Mouse (Mus musculus): ENCODE measurements around the gene Gm21976. TPM values are rescaled to one million over a fixed set of nuclear protein-coding genes. Genes with fewer than 3 reads are reported as not detected.

The Gm21976 gene
- not detected in 4 replicates for total RNA-seq (2023)

DNA sequence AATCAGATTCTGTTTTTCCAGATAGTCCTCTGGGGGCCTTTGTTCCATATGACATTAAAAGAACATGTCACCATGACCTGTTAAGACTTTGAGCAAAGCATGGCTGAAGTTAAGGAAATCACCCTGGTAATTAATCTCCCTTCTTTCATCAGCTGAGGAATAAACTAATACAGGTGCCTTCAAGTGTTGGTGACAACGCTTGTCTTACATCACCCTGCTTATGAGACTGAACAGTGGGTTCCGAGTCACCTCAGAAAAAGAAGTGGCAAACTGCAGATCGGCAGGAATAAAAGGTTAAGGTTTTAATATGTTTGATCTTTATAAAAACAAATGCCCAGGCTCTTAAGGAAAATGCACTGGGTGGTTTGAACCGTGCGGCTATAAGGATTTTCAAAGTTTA is at the start of gene Gm21976:
Gene Gm21976 (plus strand): TSS at position 202 of the 400 bp plus-strand sequence.

DNA sequence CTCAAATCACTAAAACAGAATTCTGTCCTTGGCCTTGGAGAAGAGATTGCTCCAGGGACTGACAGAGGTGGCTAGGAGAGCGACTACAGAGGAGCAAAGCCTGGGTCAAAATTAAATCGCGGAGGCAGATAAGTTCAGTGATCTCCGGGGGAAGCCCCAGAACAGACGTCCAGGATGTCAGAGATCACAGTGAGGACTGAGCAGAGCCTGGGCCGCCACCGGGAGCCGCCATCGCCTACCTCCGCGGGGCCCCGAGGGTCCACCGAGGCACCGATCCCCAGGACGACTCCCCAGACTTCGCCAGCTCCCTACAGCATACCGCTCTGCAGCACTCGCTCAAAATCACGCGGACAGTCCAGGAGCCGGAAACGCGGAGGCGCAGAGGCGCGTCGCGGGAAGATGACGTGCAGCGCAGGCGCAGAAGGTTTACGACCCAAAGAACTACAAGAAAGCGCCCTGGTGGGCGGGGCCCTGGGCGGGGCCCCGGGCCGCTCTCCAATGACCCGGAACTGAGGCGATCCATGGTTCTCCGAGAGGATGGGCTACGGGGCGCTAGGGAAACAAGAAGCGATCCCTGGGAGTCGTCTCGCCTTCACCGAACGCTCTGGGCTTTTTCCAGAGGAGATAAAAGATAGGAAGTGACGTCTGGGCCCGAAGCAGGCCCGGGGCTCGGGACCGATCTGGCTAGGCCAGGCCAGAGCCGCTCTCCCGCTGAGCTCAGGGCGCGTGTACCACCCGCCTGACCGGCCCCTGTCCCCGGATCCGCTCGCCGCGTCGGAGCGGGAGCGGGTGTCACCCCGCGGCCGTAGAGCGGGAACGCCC is 16.8 kb upstream of the Gm21976 start, which contains the start of the genes Utp15 and Ankra2:
Gene Utp15 (minus strand): TSS at position 406 of the 822 bp plus-strand sequence.
Gene Ankra2 (plus strand): TSS at position 439 of the 822 bp plus-strand sequence.

DNA sequence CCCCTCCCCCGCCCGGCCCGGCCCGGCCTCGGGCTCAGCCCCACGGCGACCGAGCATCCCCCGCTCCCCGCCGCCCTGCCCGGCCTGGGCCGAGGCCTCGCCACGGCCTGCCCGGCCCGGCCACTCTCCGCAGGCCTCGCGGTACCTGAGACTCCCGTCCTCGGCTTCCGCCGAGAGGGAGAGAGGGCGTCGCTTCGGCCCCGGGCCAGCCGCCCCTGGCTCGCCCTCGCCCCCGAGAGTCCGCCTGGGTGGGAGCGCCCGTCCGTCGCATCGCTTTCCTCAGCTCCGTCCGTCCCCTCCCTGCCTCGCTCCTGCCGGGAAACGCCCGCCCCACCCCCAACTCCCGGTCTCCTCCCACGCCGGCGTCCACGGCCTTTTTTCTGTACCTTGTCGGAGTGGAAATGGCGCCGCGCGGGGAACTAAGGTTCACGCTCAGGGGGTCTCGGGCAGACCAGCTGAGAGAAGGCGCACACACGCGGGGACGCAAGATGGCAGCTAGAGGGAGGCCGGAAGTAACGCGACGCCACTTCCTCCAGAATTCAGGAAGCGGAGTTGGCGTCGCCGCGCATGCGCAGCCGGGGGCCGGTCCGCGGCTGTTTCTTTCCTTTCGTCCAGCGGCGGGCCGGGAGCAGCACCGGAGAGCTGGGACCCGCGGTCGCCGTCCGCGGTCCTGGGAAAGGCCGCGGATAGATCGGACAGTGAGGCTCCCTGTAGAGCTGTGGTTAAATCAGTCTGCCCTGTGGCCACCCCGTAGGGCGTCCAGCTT is 37.0 kb downstream of the Gm21976 start, which contains the start of gene Btf3:
Gene Btf3 (minus strand): TSS at position 527 of the 766 bp plus-strand sequence.

DNA sequence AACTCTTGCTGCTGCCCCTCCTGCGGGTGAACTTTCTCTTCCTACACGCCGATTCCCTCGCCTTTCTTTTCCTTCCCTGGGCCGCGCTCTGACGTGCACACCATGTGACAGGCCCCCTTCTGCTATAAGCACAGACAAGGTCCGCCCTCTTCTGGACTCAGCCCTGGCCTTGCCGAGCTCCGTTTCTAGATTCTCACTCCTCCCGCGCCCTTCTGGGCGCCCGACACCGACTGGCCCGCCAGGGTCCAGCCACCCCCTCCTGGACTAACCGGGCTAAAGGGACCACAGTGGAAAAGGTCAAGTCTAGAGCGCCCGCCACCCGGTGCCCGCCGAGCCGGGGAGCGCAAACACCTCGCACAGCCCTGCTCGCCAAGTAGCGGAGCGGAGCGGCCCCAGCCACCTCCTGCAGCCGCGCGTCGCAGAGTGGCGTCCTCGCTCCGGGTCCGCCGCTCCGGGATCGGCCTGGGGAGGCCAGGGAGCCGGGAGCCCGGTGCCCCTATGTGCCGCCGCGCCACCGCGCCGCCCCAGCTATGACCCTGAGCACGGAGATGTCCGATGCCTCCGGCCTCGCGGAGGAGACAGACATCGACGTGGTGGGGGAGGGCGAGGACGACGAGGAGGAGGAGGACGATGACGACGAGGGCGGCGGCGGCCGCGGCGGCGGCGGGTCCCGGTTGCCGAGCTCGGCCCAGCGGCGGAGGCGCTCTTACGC is 74.6 kb downstream of the Gm21976 start, which contains the start of gene Foxd1:
Gene Foxd1 (plus strand): TSS at position 153 of the 712 bp plus-strand sequence.

Other genes starting within 250 kb of the Gm21976 start
- gene Arhgef28, start 73.4 kb upstream of the Gm21976 start, total RNA-seq (2023), result not detected in 4 replicates
- gene Utp15, start 16.8 kb upstream of the Gm21976 start, total RNA-seq (2023), result 67.3 to 73.3 TPM (median 71.0 TPM) in 4 replicates
- gene Ankra2, start 16.8 kb upstream of the Gm21976 start, total RNA-seq (2023), result 29.4 to 37.4 TPM (median 32.5 TPM) in 4 replicates
- 412 to 433 TPM (median 421 TPM) in 4 replicates for gene Btf3, start 37.1 kb downstream of the Gm21976 start, total RNA-seq (2023)
- gene Foxd1, start 74.4 kb downstream of the Gm21976 start, total RNA-seq (2023), result 0.24 to 0.35 TPM in 2 of 4 replicates, not detected in the others
- not detected in 4 replicates for gene Gm10320, start 212.1 kb downstream of the Gm21976 start, total RNA-seq (2023)